Mouse (Mus musculus): ENCODE results near the gene S100a5.

Gene S100a5

GRCm38 (mm10) chr3:90608223-90608622 lies at the start of gene S100a5:
Gene S100a5 (plus strand): TSS chr3:90608523.
- DNase-seq = no peak

GRCm38 (mm10) chr3:90560008-90560628 lies 48.2 kb upstream of the S100a5 start, which contains the start of gene S100a3:
Gene S100a3 (plus strand): TSS chr3:90560578.
- DNase-seq = no peak

- DNase-seq = no peak
Measured at GRCm38 (mm10) chr3:90574691-90575090, 33.6 kb upstream of the S100a5 start.

GRCm38 (mm10) chr3:90575320-90575719 lies 33.0 kb upstream of the S100a5 start:
- DNase-seq = no peak

- DNase-seq = no peak
Measured at GRCm38 (mm10) chr3:90576351-90577001, 31.8 kb upstream of the S100a5 start.

- DNase-seq = no peak
Measured at GRCm38 (mm10) chr3:90579433-90579832, 28.9 kb upstream of the S100a5 start.

GRCm38 (mm10) chr3:90581141-90581540 lies 27.2 kb upstream of the S100a5 start:
- no peak for DNase-seq

GRCm38 (mm10) chr3:90582156-90582555 lies 26.2 kb upstream of the S100a5 start:
- DNase-seq = no peak

- no peak for DNase-seq
Measured at GRCm38 (mm10) chr3:90582556-90582955, 25.8 kb upstream of the S100a5 start.

- no peak for DNase-seq
Measured at GRCm38 (mm10) chr3:90583893-90584292, 24.4 kb upstream of the S100a5 start.

- no peak for DNase-seq
Measured at GRCm38 (mm10) chr3:90585595-90585994, 22.7 kb upstream of the S100a5 start.

GRCm38 (mm10) chr3:90586016-90586643 lies 22.2 kb upstream of the S100a5 start:
- no peak for DNase-seq

- no peak for DNase-seq
Measured at GRCm38 (mm10) chr3:90586906-90587305, 21.4 kb upstream of the S100a5 start.

- no peak for DNase-seq
Measured at GRCm38 (mm10) chr3:90587361-90588101, 20.8 kb upstream of the S100a5 start.

- no peak for DNase-seq
Measured at GRCm38 (mm10) chr3:90589390-90589789, 18.9 kb upstream of the S100a5 start.

- no peak for DNase-seq
Measured at GRCm38 (mm10) chr3:90589947-90590346, 18.4 kb upstream of the S100a5 start, which contains the start of gene S100a2. Gene S100a2 (plus strand): TSS chr3:90590247.

- no peak for DNase-seq
Measured at GRCm38 (mm10) chr3:90594466-90594865, 13.9 kb upstream of the S100a5 start.

- no peak for DNase-seq
Measured at GRCm38 (mm10) chr3:90595556-90595955, 12.8 kb upstream of the S100a5 start.

GRCm38 (mm10) chr3:90596810-90597209 lies 11.5 kb upstream of the S100a5 start:
- DNase-seq = no peak

GRCm38 (mm10) chr3:90597736-90598135 lies 10.6 kb upstream of the S100a5 start:
- no peak for DNase-seq

- no peak for DNase-seq
Measured at GRCm38 (mm10) chr3:90598212-90598611, 10.1 kb upstream of the S100a5 start.

GRCm38 (mm10) chr3:90599401-90599800 lies 8.9 kb upstream of the S100a5 start:
- DNase-seq = no peak

GRCm38 (mm10) chr3:90600036-90600435 lies 8.3 kb upstream of the S100a5 start:
- no peak for DNase-seq

Data from cerebellum, adult 11-12 months (tissue).